Mouse (Mus musculus) MEL (cell line): ENCODE measurements around the gene Mkrn1. TPM values are rescaled to one million over a fixed set of nuclear protein-coding genes. Genes with fewer than 3 reads are reported as not detected.

Experiments used
- DNase-seq: peaks from one replicate; pipeline ENCODE4 v3.0.0; 2011; ENCODE audit warnings: low read depth, low spot score
- H3K27ac ChIP-seq: 2 replicates; pipeline ENCODE4 v1.5.1; 2012; ENCODE audit warnings: low read depth, mild to moderate bottlenecking, control low read depth, low read length, moderate library complexity; ENCODE audit not compliant: control insufficient read depth
- H3K27me3 ChIP-seq, 2 experiments: fragments of 150-350 bp in 1 of 2; sonication (generic) in 1 of 2; 2 replicates each; pipeline ENCODE4 v1.6.1; 2012; ENCODE audit warnings: low read length in 2 of 2, mild to moderate bottlenecking in 2 of 2, improper control_type of control experiment in 1 of 2, moderate library complexity in 1 of 2; ENCODE audit not compliant: insufficient read depth in 2 of 2, control insufficient read depth in 1 of 2
- H3K36me3 ChIP-seq, 2 experiments: 2 replicates each; pipeline ENCODE4 v1.6.1; 2012 to 2014; ENCODE audit warnings: low read length in 2 of 2, improper control_type of control experiment in 1 of 2, inconsistent platforms in 1 of 2, mild to moderate bottlenecking in 1 of 2; ENCODE audit not compliant: insufficient read depth in 2 of 2, control insufficient read depth in 1 of 2
- H3K4me1 ChIP-seq, 2 experiments: fragments of 150-350 bp in 1 of 2; sonication (generic) in 1 of 2; 2 replicates each; pipeline ENCODE4 v1.6.1; 2012; ENCODE audit warnings: low read length in 2 of 2, improper control_type of control experiment in 1 of 2, mild to moderate bottlenecking in 1 of 2; ENCODE audit not compliant: insufficient read depth in 2 of 2, control insufficient read depth in 1 of 2
- H3K4me3 ChIP-seq, 2 experiments: fragments of 150-350 bp in 1 of 2; sonication (generic) in 1 of 2; 2 replicates each; pipeline ENCODE4 v1.5.1; 2012; ENCODE audit warnings: low read depth in 2 of 2, low read length in 2 of 2, mild to moderate bottlenecking in 2 of 2, moderate library complexity in 2 of 2, control low read depth in 1 of 2, improper control_type of control experiment in 1 of 2; ENCODE audit not compliant: control insufficient read depth in 1 of 2, insufficient read depth in 1 of 2
- H3K79me2 ChIP-seq: 2 replicates; pipeline ENCODE4 v1.6.1; 2012; ENCODE audit warnings: mild to moderate bottlenecking, low read length, moderate library complexity; ENCODE audit not compliant: control insufficient read depth, poor library complexity, insufficient read depth
- H3K9ac ChIP-seq: 2 replicates; pipeline ENCODE4 v1.6.1; 2012; ENCODE audit warnings: low read depth, mild to moderate bottlenecking, control low read depth, low read length, moderate library complexity; ENCODE audit not compliant: control insufficient read depth, poor library complexity, severe bottlenecking
- H3K9me3 ChIP-seq: fragments of 150-350 bp; sonication (generic); replicated peaks from 2 replicates; pipeline ENCODE4 v1.6.1; 2012; ENCODE audit warnings: mild to moderate bottlenecking, low read length, improper control_type of control experiment, moderate library complexity; ENCODE audit not compliant: insufficient read depth
- BHLHE40 ChIP-seq: IDR thresholded peaks from 2 replicates; pipeline ENCODE4 v1.6.1; 2012; ENCODE audit warnings: low read depth, mild to moderate bottlenecking, inconsistent platforms, low read length, improper control_type of control experiment, borderline replicate concordance
- CHD2 ChIP-seq: IDR thresholded peaks from 2 replicates; pipeline ENCODE4 v1.6.1; 2011; ENCODE audit warnings: low read length, improper control_type of control experiment
- E2F4 ChIP-seq: IDR thresholded peaks from 2 replicates; pipeline ENCODE4 v1.6.1; 2011; ENCODE audit warnings: low read depth, low read length, improper control_type of control experiment, borderline replicate concordance
- ETS1 ChIP-seq: IDR thresholded peaks from 2 replicates; pipeline ENCODE4 v1.6.1; 2012; ENCODE audit warnings: low read depth, mild to moderate bottlenecking, inconsistent platforms, low read length, improper control_type of control experiment, moderate library complexity
- GATA1 ChIP-seq: IDR thresholded peaks from 2 replicates; pipeline ENCODE4 v1.6.1; 2011; ENCODE audit warnings: low read depth, low read length, improper control_type of control experiment
- JUND ChIP-seq: IDR thresholded peaks from 2 replicates; pipeline ENCODE4 v1.6.1; 2011; ENCODE audit warnings: low read depth, mild to moderate bottlenecking, improper control_type of control experiment, low read length
- MAFK ChIP-seq: IDR thresholded peaks from 2 replicates; pipeline ENCODE4 v1.6.1; 2011; ENCODE audit warnings: low read depth, mild to moderate bottlenecking, low read length, improper control_type of control experiment, borderline replicate concordance
- MXI1 ChIP-seq: IDR thresholded peaks from 2 replicates; pipeline ENCODE4 v1.6.1; 2011; ENCODE audit warnings: mild to moderate bottlenecking, low read depth, low read length, improper control_type of control experiment
- MYB ChIP-seq: IDR thresholded peaks from 2 replicates; pipeline ENCODE4 v1.6.1; 2011; ENCODE audit warnings: mild to moderate bottlenecking, low read depth, low read length, improper control_type of control experiment
- MYC ChIP-seq: IDR thresholded peaks from 2 replicates; pipeline ENCODE4 v1.6.1; 2011; ENCODE audit warnings: low read depth, mild to moderate bottlenecking, low read length, improper control_type of control experiment, moderate library complexity
- NELFE ChIP-seq: IDR thresholded peaks from 2 replicates; pipeline ENCODE4 v1.6.1; 2011; ENCODE audit warnings: low read depth, low read length, improper control_type of control experiment
- NRF1 ChIP-seq: IDR thresholded peaks from 2 replicates; pipeline ENCODE4 v1.6.1; 2014; ENCODE audit warnings: low read depth, mild to moderate bottlenecking, inconsistent platforms, low read length, improper control_type of control experiment, moderate library complexity; ENCODE audit not compliant: poor library complexity, insufficient read depth, severe bottlenecking
- POLR2AphosphoS2 ChIP-seq: IDR thresholded peaks from 2 replicates; pipeline ENCODE4 v1.6.1; 2011; ENCODE audit warnings: low read length, improper control_type of control experiment
- RCOR1 ChIP-seq: IDR thresholded peaks from 2 replicates; pipeline ENCODE4 v1.6.1; 2012; ENCODE audit warnings: low read depth, mild to moderate bottlenecking, inconsistent platforms, low read length, improper control_type of control experiment
- TAL1 ChIP-seq: IDR thresholded peaks from 2 replicates; pipeline ENCODE4 v1.6.1; 2012; ENCODE audit warnings: mild to moderate bottlenecking, inconsistent platforms, low read length, moderate library complexity, mixed read lengths
- TBP ChIP-seq: IDR thresholded peaks from 2 replicates; pipeline ENCODE4 v1.8.0; 2011; ENCODE audit warnings: low read depth, low read length, improper control_type of control experiment
- TCF12 ChIP-seq: IDR thresholded peaks from 2 replicates; pipeline ENCODE4 v1.6.1; 2014; ENCODE audit warnings: low read depth, mild to moderate bottlenecking, inconsistent platforms, low read length, improper control_type of control experiment, moderate library complexity
- UBTF ChIP-seq: IDR thresholded peaks from 2 replicates; pipeline ENCODE4 v1.6.1; 2012; ENCODE audit warnings: low read depth, mild to moderate bottlenecking, inconsistent platforms, low read length, improper control_type of control experiment, moderate library complexity, borderline replicate concordance; ENCODE audit not compliant: insufficient read depth
- USF1 ChIP-seq: IDR thresholded peaks from 2 replicates; pipeline ENCODE4 v1.6.1; 2014; ENCODE audit warnings: low read depth, mild to moderate bottlenecking, inconsistent platforms, low read length, improper control_type of control experiment, moderate library complexity
- ZC3H11A ChIP-seq: IDR thresholded peaks from 2 replicates; pipeline ENCODE4 v1.6.1; 2012; ENCODE audit warnings: low read depth, mild to moderate bottlenecking, inconsistent platforms, low read length, improper control_type of control experiment
- ZNF384 ChIP-seq: IDR thresholded peaks from 2 replicates; pipeline ENCODE4 v1.6.1; 2012; ENCODE audit warnings: low read depth, mild to moderate bottlenecking, inconsistent platforms, low read length, improper control_type of control experiment
- polyA plus RNA-seq, 2 experiments: library from polyadenylated mRNA; stranded (reverse) in 1 of 2; unstranded in 1 of 2; fragments of >175 nt in 1 of 2; fragments of >200 nt in 1 of 2; gene quantifications; 2 replicates each; pipeline versions ENCODE4 v1.2.1 to v1.2.4; 2012; ENCODE audit warnings: low replicate concordance in 2 of 2, low read depth in 1 of 2; ENCODE audit not compliant: insufficient read length in 2 of 2, insufficient read depth in 1 of 2, missing spikeins in 1 of 2
- total RNA-seq: library from RNA; depleted of rRNA; stranded (reverse); fragments of 300-350 nt; gene quantifications from 2 replicates; pipeline ENCODE4 v1.2.3, GENCODE M21; 2012

Mkrn1 gene
- total and polyA plus RNA-seq, 3 experiments: 57.4 to 58.1 TPM; not detected in 1

DNA sequence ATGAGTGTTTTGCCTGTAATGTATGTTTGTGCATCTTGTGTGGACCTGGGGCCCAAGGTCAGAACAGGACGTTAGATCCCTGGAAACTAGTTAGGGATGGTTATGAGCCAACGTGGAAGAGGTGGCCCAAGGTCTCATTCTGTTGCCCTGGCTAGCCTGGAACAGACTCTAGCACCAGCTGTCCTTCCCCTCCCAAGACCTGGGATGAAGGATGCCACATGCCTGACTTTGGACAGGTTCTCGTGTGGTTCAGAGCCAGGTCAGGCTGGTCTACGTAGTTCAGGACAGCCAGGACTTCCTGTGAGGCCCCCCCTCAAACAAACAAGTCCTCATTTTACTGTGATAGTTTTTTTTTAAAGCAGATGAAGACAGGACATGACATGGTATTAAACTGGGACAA, 24.3 kb downstream of the Mkrn1 start:
- Histone ChIP-seq H3K9ac (no peak overlapping the region), H3K79me2 (no peaks in the 10 kb centered on the region), H3K4me3 (no peak overlapping the region), H3K4me1 (no peaks in the 10 kb centered on the region), H3K36me3 (no peaks in the 10 kb centered on the region), H3K27ac (no peak overlapping the region), H3K27me3 (no peaks in the 10 kb centered on the region), H3K9me3 (no peaks in the 10 kb centered on the region)
- DNase-seq: no peak
- no peak for TF ChIP-seq GATA1
- no peak for TF ChIP-seq TBP
- no peak for TF ChIP-seq MYC
- no peak for TF ChIP-seq ETS1
- TF ChIP-seq NRF1: no peak
- no peak for TF ChIP-seq NELFE
- no peak for TF ChIP-seq USF1
- no peak for TF ChIP-seq MYB
- no peak for TF ChIP-seq TCF12
- TF ChIP-seq UBTF: no peak
- TF ChIP-seq MXI1: no peak
- no peak for TF ChIP-seq ZNF384
- no peak for TF ChIP-seq JUND

DNA sequence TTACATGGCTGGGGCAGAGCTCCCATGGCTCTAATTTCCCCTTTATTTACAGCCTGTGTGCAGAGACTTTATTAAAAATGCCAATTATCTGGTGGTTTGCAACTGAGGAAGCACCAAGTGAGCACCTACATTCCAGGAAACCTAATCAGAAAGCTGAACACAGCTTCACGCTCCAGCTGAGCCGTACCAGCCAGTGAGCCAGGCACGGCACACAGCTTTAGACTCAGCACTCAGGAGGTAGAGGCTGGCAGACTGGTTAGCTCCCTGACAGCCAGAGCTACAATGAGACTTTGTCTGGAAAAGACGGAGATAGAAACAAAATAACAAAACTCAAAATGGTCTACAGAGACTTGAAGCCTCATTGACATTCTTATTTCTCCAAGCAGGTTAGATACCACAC, 24.8 kb downstream of the Mkrn1 start:
- Histone ChIP-seq H3K4me1 (no peaks in the 10 kb centered on the region), H3K4me3 (no peak overlapping the region), H3K9me3 (no peaks in the 10 kb centered on the region), H3K27ac (no peak overlapping the region), H3K27me3 (no peaks in the 10 kb centered on the region), H3K79me2 (no peaks in the 10 kb centered on the region), H3K9ac (no peak overlapping the region), H3K36me3 (no peaks in the 10 kb centered on the region)
- no peak for DNase-seq
- TF ChIP-seq USF1 (no peak), MAFK (no peak), GATA1 (no peak), POLR2AphosphoS2 (no peak), BHLHE40 (no peak), ZC3H11A (no peak), E2F4 (no peak), CHD2 (no peak), MYC (no peak), TAL1 (no peak), NELFE (no peak), RCOR1 (no peak)
